Mouse (Mus musculus): ENCODE measurements around the gene Glrx.
A peak's percentile ranks its signal among the peaks of the same experiment; 100 is the strongest.
"Not testable (repeated sequence)": the region's sequence is repeated elsewhere in the genome, so short reads cannot be mapped to it uniquely, and the experiment has no call there.

Gene Glrx

DNA sequence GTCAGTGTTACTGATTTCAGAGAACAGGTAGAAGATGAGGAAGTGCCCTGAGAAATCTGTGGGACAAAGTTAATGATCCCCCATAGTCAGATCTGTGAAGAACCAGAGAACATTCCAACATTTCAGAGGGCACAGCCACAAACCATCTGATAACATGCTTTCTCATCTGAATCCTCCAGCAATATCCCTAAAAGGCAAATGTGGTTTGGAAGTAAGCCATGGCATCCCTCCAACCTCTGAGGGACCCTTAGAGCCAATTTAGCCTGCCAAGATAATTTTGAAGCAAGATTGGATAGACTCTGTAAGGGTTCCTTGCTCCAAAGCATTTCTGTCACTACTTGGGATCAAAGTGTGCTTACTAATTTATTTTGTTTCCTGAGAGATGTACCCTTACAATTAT is 6.2 kb upstream of the Glrx start:
- no peak for DNase-seq (ENCODE audit: low read depth, low spot score)

DNA sequence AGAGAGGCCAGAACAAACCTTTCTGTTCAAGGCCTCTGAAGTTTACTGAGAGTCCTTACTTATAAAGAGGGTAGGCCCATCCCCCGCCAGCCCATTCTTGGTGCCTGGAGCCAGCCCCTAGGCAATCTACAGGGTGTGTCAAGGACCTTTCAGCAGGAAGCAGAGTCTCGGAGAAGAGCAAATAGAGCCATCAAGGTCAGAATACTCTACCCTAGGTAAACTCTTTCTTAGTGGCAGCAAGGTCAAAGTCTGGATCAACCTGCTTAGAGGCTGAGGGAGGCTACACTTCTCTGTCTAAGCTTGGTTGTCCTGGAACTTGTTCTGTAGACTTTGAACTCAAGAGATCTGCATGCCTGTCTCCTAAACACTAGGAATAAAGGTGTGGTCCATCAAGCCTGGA is 4.2 kb upstream of the Glrx start:
- DNase-seq (ENCODE audit: low read depth, low spot score), result no peak

DNA sequence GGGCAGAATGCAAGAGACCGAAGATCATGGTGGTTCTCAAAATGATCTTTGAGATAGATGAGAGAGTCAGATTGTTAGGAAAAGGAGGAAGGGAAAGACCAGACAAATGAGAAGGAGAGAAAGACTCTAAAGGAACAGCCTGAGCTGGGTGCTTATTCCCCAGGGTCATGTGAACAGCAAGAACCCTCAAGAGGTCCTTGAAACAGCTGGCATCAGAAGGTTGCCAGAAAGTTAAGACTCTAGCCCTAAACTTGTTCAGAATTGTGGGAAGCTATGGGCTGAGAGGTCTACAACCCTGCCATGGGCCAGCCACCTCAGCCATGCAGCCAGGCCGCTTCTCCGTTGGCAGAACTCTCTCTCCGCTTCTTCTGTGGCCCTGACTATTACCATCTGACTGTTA is 1.2 kb upstream of the Glrx start:
- no peak for DNase-seq (ENCODE audit: low read depth, low spot score)

DNA sequence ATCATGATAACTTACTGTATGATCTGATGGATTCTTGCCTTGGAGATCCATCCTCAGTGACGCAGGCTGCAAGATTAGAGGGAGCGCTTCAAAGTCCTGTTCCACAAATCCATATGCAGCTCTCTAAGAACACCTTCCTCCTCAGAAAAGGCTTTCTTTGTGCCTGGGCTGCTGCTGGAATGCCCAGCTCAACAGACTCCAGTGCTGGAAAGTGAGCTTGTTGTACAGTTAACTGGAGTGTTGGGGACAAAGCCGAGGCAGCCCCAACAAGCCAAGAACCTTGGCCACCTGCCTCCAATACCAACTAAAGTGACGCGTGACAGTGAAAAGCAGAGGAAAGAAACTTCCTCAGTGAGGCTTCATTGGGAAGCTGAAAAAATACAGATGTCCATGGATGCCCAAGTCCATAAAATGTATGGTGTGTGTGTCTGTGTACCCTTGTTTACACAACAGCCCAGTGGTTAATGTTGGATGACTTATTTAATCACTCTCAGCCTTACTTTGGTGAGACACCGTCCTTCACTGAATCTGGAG is 1.2 kb downstream of the Glrx start:
- DNase-seq (ENCODE audit: low read depth, low spot score), result no peak

DNA sequence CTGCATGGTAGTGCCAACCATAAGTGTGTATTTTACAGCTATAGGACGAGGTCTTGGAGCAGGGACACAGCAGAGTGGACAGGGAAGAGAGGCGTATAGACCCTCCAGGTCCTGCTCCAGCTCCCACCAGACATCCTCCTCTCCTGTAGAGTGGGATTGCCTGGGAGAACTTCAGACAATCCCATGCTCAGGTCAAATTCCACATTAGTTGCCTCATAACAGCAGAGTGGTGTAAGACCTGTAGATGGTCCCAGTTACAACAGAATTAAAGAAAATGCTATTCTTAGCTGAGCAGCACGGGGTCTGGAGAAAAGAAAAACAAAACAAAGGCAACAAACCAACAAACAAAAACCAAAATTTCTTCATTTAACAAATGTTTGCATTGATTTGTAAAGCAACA is 2.3 kb downstream of the Glrx start:
- no peak for DNase-seq (ENCODE audit: low read depth, low spot score)

DNA sequence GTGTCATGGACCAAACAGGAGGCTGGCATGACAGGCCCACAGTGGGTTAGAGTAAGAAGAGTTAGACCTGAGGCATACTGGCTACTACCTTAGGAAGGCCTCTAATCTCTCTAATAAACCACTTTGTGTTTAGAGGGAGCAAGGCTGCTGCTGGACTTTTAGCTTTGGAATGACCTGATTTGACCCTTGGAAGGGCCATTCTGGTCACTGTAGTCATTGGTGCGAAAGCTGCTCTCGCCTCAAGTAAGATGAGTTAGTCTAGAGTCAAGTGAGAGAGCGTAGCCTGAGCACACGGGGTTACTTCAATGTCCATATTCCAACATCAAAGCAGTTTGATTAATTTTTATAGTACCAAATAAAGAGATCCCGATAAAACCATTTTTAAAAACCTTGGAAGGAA is 3.7 kb downstream of the Glrx start:
- DNase-seq (ENCODE audit: low read depth, low spot score), result no peak

DNA sequence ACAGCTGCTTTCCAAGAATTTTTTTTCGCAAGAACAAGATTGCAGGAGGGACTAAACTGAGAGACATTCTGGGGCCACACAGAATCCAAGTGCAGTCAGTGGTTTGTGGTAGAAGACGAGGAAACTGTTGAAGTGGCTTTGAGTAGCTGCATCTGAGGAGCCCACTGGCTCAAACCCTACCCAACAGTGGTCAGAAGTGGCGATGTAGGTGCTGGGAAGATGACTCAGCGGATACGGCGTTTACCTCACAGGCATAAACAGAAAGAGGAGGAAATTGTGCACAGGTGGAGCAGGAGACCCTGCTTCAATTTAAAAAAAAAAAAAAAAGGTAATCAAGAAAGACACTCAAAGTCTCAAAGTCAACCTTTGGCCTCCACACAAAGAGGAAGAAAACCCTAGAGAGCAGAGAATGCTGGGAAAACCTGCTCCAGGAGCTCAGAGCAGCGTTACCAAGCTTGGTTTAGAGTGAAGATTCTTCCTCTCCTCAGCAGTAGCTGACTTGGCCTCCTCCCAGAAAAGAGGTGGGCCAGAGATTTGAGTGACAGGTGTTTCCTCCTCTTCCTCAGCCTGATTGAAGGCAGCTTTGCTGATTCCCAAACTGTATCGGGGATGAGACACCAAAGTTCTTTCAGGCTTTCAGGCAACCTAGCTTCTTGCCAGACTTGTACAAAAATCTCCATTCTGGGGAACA is 4.5 kb downstream of the Glrx start:
- DNase-seq (ENCODE audit: low read depth, low spot score), result peak; percentile 54

DNA sequence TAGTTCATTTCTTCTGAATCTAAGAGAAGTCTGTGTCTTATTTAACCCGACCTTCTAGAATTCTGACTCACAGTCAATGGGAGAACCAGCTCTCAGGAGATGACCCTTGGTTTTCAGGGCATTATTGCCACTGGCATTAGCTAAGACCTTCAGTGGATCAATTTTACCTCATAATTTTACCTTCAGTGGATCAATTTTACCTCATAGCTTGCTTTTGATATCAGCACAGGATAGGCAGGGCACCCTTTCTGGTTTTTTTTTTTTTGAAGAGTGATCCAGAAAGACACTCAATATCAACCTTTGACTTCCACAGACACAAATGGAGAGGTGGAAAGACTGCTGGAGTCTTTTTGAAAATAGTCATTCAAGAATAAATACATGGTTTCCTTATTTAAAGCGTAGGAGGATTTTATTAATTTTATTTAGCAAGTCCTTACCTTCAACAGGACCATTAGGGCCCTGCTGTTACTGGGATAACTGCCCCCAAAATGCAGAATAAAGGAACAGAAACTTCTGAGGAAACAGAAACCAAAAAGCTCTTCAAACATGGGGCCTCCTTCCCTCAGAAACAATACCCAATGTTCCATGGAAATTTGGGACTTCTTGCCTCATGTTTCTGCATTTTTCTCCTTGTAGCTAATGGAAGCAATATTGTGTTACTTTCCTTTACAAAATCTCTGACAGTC is 5.3 kb downstream of the Glrx start:
- DNase-seq (ENCODE audit: low read depth, low spot score), result no peak

DNA sequence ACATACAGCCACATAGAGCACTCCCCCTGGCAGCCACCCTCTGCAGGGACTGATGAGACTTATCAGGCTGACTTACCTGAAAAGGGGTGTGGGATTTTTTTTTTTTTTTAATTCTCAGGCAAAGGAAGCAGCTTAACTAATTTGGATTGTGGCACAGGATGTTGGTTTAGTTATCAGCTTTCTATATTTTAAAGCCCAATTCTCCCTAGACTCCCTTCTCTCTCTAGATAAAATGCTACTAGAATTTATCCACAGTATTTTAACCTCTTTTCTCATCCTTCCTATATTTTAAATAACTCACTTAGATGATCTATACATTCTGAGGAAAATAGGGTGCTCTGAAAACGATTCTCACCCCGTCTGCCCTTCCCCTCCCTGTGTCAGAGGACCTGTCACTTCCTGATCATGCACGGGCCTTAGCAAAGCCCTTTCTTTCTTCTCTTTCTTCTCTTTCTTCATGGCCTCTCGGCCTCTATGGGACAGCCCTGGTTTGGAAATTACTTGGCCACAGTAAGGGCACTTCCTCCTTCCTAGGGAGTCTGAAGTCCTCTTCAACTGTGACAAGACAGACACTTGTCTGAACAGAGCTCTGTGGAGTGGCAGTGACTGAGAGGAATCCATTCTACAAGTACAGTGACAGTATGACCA is 6.0 kb downstream of the Glrx start:
- DNase-seq (ENCODE audit: low read depth, low spot score), result peak; percentile 32

DNA sequence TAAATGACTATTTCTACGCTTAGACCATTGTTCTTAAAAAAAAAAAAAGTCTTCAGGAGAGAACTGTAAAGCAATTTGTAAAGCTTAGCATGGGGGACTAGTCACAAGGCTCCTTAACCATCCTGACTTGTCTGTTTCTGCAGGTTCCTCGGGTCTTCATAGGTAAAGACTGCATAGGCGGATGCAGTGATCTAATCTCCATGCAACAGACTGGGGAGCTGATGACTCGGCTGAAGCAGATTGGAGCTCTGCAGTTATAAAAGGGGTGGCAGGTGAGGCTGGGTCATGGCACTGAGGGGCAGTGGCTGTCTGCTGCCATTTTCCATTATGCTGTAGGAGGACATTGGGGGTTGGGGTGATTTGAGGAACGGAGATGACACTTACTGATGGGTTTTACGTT is 7.4 kb downstream of the Glrx start:
- DNase-seq (ENCODE audit: low read depth, low spot score), result no peak

DNA sequence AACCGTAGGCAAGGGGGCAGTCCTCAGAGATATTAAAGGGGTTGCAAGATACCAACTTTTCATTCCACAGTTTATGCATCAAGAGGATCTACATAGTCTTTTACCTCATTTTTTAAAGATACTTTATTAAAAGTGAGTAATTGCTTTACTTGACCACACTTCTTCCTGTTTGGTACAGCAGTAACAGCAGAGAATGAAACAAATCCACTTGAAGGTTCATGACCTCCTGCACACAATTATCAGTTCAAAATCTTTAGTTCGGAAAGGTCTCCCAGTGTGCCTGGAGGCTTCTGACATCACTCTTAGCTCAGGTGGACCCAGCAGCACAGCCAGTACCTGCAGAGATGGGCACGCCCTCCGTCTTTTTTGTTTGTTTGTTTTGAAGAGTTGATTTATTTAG is 12.4 kb downstream of the Glrx start:
- no peak for DNase-seq (ENCODE audit: low read depth, low spot score)

DNA sequence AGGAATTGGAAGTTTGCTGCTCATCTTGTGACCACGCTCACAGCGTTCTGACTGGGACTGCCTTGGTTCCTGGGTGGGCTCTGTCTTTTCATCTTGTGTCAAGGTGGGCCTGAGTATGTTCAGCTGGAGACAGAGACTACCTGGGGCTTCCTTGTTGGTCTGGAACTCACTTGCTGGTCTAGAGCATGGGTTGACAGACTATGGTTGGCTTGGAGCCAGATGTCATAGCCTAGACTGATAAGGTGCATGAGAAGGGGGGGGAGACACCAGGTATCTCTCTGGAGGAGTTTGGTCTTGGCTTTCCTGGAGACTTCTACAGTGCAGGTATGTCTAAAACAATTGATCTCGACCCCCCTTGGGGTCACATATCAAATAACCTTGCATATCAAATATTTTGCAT is 13.4 kb downstream of the Glrx start:
- DNase-seq (ENCODE audit: low read depth, low spot score), result no peak

DNA sequence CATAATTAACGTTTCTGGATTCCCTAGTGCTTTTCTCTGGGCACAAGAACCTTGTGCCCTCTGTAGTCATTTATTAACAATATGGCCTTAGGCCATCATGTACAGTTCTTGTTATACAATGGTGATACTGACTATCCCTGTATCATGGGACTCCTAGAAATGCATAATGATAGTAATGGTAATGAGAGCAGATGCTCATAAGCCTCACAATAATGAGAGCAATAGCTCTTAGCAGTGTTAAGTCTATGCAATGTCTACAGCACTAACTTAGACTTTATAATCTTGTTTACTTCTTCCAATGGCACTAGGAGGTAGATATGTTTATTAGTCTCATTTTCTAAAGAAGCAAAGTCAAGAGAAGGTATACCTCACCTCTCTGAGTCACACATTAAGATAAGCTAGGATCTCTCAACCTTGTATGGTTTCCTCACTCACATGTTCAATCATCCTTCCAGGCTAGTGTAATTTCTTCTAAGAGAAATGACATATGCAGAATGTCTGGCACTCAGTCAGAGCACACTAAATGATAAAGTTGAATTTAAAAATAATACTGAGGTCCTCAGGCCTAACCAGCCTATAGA is 19.7 kb downstream of the Glrx start:
- no peak for DNase-seq (ENCODE audit: low read depth, low spot score)

DNA sequence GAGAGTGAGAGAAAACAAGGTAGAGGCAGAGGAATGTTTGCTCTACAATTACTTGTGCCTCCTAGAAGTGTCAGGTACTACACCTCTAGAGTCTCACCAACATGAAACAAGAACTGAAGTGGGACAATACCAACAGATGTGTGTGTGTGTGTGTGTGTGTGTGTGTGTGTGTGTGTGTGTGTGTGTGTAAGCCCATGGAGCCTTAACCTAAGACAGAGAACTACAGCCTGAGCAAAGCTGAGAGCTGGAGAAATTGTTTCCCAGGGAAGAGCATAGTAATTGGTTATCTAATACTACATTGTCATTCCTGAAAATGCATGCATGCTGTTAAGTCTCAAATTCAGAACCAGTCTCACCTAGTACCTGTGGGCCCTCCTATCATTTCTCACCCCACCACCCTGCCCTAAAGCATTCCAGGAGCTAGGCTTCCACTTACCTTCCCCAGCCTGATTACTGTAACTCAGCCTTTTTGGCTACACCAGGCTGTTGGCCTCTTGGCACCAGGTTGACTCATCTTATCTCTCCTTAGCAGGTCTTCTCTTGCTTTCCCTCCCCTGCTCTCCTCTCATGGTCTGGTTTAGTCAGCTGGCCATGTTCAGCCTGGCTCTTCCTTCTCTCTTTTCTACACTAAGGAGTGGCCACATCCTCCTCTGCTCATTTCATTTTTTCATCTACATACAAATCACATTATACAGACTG is 26.0 kb downstream of the Glrx start:
- DNase-seq (ENCODE audit: low read depth, low spot score), result no peak

DNA sequence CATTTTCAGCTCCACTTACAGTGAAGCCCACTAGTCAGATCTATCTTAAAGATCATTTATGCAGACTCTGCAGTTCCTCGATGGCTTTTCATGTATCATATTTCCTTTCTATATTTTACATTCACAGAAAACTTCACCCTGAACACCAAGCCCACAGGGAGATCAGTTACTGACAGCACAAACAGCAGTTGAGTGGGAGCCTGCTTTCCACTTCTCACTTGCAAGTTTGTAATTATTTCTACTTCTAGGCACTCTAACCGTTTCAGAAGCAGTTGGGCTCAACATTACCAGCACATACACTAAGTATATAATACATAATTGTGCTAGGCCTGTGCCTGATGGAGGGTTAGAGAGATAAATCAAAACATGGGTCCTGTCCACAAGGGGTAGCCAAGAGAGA is 28.2 kb downstream of the Glrx start:
- DNase-seq (ENCODE audit: low read depth, low spot score), result no peak

DNA sequence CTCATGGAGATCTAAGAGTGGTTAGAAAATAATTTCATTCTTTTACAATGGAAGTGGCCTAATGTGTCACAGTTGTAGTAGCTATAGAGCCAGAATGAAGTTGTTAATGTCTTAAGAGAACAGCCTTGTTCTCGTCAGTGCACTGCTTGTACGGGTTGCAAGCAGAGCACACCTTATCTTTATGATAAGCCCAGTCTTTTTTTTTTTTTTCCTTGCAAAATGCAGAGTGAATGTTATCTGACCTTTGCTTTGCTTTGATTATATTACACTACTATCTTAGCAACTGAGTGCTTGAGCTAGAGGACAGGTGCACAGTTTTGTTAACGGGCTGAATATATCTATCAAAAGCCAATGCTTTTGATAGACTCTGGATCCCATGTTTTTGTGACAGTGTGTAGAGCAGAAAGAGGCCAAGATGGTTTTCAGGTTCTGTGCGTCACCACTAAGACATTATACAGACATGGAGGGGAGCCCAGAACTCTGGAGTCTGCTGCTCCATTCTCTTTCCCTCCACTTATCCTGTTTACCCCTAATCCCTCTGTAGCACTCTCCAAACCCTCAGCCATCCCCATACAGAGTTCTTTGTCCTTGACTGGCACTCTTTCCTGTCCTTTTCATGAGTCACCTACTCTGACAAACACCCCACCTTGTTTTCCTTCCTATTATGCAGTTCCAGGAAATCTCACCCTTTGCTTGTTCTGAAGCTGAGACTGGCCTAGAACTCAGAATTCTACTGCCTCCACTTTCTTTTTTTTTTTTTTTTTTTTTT is 35.1 kb downstream of the Glrx start:
- DNase-seq (ENCODE audit: low read depth, low spot score), result no peak

DNA sequence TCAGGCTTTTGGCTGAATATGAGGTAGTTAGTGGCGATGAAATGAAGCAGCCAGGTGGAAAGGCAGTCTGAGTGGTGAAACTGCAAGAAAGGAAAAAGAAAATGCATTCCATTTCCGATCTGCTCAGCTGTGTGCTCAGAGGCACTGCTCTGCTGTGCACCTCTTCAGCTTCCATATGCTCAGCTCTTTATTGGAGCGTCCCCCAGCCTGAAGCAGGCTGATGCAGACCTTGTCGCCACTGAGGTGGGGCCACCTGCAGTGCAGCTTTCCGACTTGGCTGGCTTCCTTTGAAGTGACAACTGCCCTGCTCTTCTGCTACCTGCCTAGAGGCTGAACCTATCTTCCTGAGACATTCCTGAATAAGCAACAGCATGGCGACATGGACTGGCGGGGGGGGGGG is 36.5 kb downstream of the Glrx start:
- DNase-seq (ENCODE audit: low read depth, low spot score), result not testable (repeated sequence)

DNA sequence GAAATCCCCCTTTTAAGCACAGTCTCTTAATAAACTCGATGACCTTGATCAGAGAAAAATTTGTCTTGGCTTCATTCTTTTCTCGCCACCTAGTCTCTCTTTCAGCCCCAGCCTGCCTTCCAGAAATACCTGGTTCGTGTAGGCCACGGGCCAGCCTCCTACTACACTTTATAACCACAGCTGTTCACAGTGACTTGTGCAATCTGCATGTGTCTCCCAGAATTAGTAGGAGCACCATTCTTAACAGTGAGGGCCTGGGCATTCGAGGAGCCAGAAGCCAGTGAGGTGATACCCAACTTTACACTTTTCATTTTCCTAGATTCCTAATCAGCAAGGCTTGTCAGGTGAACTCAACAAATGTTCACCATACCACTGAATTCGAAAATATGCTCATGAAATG is 36.9 kb downstream of the Glrx start:
- DNase-seq (ENCODE audit: low read depth, low spot score), result no peak

DNA sequence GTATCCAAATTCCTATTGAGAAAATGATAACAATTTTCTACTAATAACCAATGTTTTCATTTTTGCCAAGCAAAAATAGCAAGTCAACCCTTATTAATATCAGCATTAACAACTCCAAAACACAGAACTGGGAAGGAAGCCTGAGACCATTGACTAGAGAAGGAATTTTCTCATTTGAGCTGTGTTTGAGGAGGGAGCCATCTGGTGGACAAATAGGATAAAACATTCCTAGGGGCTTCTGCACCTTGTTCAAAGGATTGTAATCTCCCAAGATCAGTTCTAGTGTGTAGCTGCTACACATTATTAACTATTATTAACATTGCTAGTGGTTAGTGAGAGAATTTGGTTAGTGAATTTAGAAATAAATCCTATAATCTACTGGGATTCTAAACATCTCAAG is 38.2 kb downstream of the Glrx start:
- peak; percentile 47 for DNase-seq (ENCODE audit: low read depth, low spot score)

DNA sequence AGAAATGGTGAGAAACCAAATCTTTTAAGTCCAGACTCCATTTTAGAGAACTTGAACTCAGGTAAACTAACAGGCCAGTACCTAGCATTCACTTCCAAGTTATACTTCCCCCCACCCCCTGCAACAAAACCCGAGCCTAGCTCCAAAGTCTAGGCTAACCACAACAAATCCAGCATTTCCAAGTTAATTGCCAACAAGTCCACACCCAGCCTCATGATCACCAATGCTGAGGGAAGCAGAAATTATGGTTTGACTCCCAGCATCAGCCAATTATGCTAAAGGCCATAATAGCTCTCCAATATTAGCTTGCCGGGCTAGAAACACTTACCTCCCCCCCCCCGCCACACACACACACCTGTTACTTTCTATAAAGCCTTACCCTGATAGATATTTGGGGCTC is 40.1 kb downstream of the Glrx start:
- no peak for DNase-seq (ENCODE audit: low read depth, low spot score)

DNA sequence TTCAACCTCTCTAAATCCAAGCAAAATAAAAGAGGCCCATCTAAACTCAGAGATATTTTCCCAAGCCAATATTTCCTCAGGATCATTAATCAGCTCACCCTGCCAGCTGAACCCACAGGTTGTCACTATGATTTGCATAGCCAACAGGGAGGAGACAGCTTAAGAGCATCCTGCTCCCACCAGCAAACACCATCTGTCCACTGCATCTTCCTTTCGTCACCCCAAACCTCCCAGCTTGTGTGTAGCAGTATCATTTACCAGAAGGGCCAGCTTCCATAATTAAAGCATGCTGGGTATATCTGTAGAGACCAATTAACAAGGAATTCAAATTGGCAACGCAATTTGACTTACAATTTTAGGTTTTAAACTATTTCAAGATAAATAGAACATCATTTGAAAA is 40.8 kb downstream of the Glrx start:
- DNase-seq (ENCODE audit: low read depth, low spot score), result no peak
